8 mouse cellular contexts compared by ENCODE assay signal in genomic region chr13:13784420-13784936, GRCm38 (mm10). TPM values are rescaled to one million over a fixed set of nuclear protein-coding genes. Genes with fewer than 3 reads are reported as not detected.
A peak's percentile ranks its signal among the peaks of the same experiment; 100 is the strongest.
DNase-seq lines count a peak whose midpoint lies in the region; ATAC-seq lines count a peak whose summit lies in the region.

No protein-coding gene starts in this region.

- H3K36me3 ChIP-seq in kidney, embryonic 14.5 days (ENCODE audit: control insufficient read depth, insufficient read depth, low read length), result no peaks in the 10 kb centered on the region
- H3K36me3 ChIP-seq in forebrain, embryonic 13.5 days (ENCODE audit: poor library complexity, severe bottlenecking), result no peaks in the 10 kb centered on the region
- no peaks in the 10 kb centered on the region for H3K36me3 ChIP-seq in liver, embryonic 13.5 days

- no peak for DNase-seq in kidney, postnatal 14 days
- DNase-seq in WW6 (ENCODE audit: low read depth, low spot score), result peak; percentile 4
- DNase-seq in liver, embryonic 13.5 days, result no peak
- DNase-seq in testis, postnatal 10 days (ENCODE audit: low spot score), result peak; percentile 41
- no peak for DNase-seq in gastrocnemius, adult 8-10 months (ENCODE audit: low spot score in 2 of 2)
- DNase-seq in urinary bladder, adult 2 months (ENCODE audit: low spot score), result no peak

- H3K4me2 ChIP-seq in kidney, embryonic 14.5 days (replicated peaks; ENCODE audit: low read depth, low read length), result peak overlapping the region; percentile 97
- peak overlapping the region; percentile 72 for H3K4me2 ChIP-seq in forebrain, embryonic 13.5 days
- peak overlapping the region; percentile 75 for H3K4me2 ChIP-seq in liver, embryonic 13.5 days

- H3K27me3 ChIP-seq in kidney, embryonic 14.5 days (ENCODE audit: control insufficient read depth, insufficient read depth, low read length), result peaks cover 39% of the 10 kb centered on the region
- peaks cover 42% of the 10 kb centered on the region for H3K27me3 ChIP-seq in forebrain, embryonic 13.5 days
- H3K27me3 ChIP-seq in liver, embryonic 13.5 days, result peaks cover 59% of the 10 kb centered on the region

- under 1% methylated on average over 47 of the region's 59 CpGs for WGBS in kidney, embryonic 14.5 days
- WGBS in forebrain, embryonic 13.5 days, result 2% methylated on average over 53 of the region's 59 CpGs
- under 1% methylated on average over 45 of the region's 59 CpGs for WGBS in liver, embryonic 13.5 days (ENCODE audit: insufficient replicate concordance)

- H3K27ac ChIP-seq in kidney, embryonic 14.5 days (ENCODE audit: low read depth, low read length), result no peak overlapping the region
- no peak overlapping the region for H3K27ac ChIP-seq in forebrain, embryonic 13.5 days
- no peak overlapping the region for H3K27ac ChIP-seq in liver, embryonic 13.5 days

- H3K9ac ChIP-seq in kidney, embryonic 14.5 days (ENCODE audit: low read depth, low read length), result peak overlapping the region; percentile 42
- peak overlapping the region; percentile 45 for H3K9ac ChIP-seq in forebrain, embryonic 13.5 days
- no peak overlapping the region for H3K9ac ChIP-seq in liver, embryonic 13.5 days

- H3K4me3 ChIP-seq in kidney, embryonic 14.5 days (ENCODE audit: low read length), result peak overlapping the region; percentile 55
- H3K4me3 ChIP-seq in forebrain, embryonic 13.5 days, result peak overlapping the region; percentile 49
- peak overlapping the region; percentile 56 for H3K4me3 ChIP-seq in liver, embryonic 13.5 days (replicated peaks)

- peak; percentile 67; the same call in 1 of the 2 replicates for ATAC-seq in kidney, embryonic 14.5 days (ENCODE audit: low FRiP score, low TSS enrichment)
- ATAC-seq in forebrain, embryonic 13.5 days, result peak; percentile 81; the same call in 1 of the 2 replicates
- ATAC-seq in liver, embryonic 13.5 days (ENCODE audit: low read depth), result peak; percentile 31; the same call in 1 of the 2 replicates

- no peaks in the 10 kb centered on the region for H3K9me3 ChIP-seq in kidney, embryonic 14.5 days (ENCODE audit: control insufficient read depth, low read length)
- no peaks in the 10 kb centered on the region for H3K9me3 ChIP-seq in forebrain, embryonic 13.5 days (replicated peaks)
- no peaks in the 10 kb centered on the region for H3K9me3 ChIP-seq in liver, embryonic 13.5 days (replicated peaks)

- H3K4me1 ChIP-seq in kidney, embryonic 14.5 days (ENCODE audit: control insufficient read depth, insufficient read depth, low read length), result peaks cover 17% of the 10 kb centered on the region
- peaks cover 17% of the 10 kb centered on the region for H3K4me1 ChIP-seq in forebrain, embryonic 13.5 days
- peaks cover 18% of the 10 kb centered on the region for H3K4me1 ChIP-seq in liver, embryonic 13.5 days (replicated peaks)

RNA-seq across cellular contexts. Expression of gene Gng4, which starts 0.6 kb away (rescaled TPM):
- polyA plus RNA-seq in kidney, embryonic 14.5 days (2014; fragmentation: Nextera tagmentation; extraction: Ambion mirVana), result 0.19 and 0.24 TPM in 2 replicates
- polyA plus RNA-seq in forebrain, embryonic 13.5 days (2015; fragmentation: Nextera tagmentation; extraction: Ambion mirVana), result 7.4 and 8.8 TPM in 2 replicates
- polyA plus RNA-seq in liver, embryonic 13.5 days (2015; fragmentation: Nextera tagmentation; extraction: Ambion mirVana), result 0.08 and 0.31 TPM in 2 replicates
- under 1 TPM in 2 of 4 experiments, not detected in 2; 0.34 to 0.92 TPM for total RNA-seq in gastrocnemius, adult 8-10 months (2022)
- polyA plus RNA-seq in urinary bladder, adult 2 months (2012; rRNA removed), result 0.89 and 1.1 TPM in 2 replicates

Comparison
In these comparisons a context has a peak if more than half of its experiments do, and no peak if none do; other contexts are left out.
1. ATAC-seq: peak in every context shown above with its lines; median percentile 81 in forebrain, embryonic 13.5 days; 67 in kidney, embryonic 14.5 days; 31 in liver, embryonic 13.5 days.
2. DNase-seq: peak in WW6 (single experiment) and testis, postnatal 10 days (single experiment); none in kidney, postnatal 14 days (single experiment), liver, embryonic 13.5 days (single experiment), gastrocnemius, adult 8-10 months (0 of 2) and urinary bladder, adult 2 months (single experiment).
3. Peak in every context shown above with its lines, with median percentiles within 50 percentile points of each other: H3K4me2 ChIP-seq and H3K4me3 ChIP-seq.